Mouse (Mus musculus) Patski (cell line): ENCODE results near the gene Retsat. TPM values are rescaled to one million over a fixed set of nuclear protein-coding genes. Genes with fewer than 3 reads are reported as not detected.

ENCODE experiments used
- ATAC-seq: fragments of 100-300 bp; one replicate; pipeline ENCODE4 v1.8.0; 2021
- CTCF ChIA-PET: fragments of 350-600 bp; sonication (Branson Sonifier 250); formaldehyde crosslinking; loops from one replicate; lab custom pipeline; 2022; ENCODE audit warnings: inconsistent platforms; lab: Charles Lee
- POLR2A ChIA-PET: fragments of 350-600 bp; sonication (Branson Sonifier 250); formaldehyde crosslinking; loops from one replicate; lab custom pipeline; 2022; ENCODE audit warnings: antibody characterized with exemption, inconsistent platforms; lab: Charles Lee
- DNase-seq: peaks from one replicate; pipeline ENCODE4 v3.0.0-alpha.2; 2011; ENCODE audit warnings: low read depth, low spot score
- H3K27me3 ChIP-seq: fragments of 371-371 bp; one replicate; pipeline ENCODE4 v1.5.1; 2021
- CTCF ChIP-seq: fragments of 100-300 bp; IDR thresholded peaks from one replicate; pipeline ENCODE4 v1.5.1; 2021
- in situ Hi-C: fragments of 300-500 bp; cut with MboI; formaldehyde crosslinking; loops from 3 replicates; pipeline ENCODE4 v1.11.1; 2018; ENCODE audit warnings: low pct_unique_long_range_greater_than_20kb, mixed read lengths
- polyA plus RNA-seq: library from polyadenylated mRNA; unstranded; gene quantifications from one replicate; pipeline ENCODE4 v1.2.3, GENCODE M21; 2021

Gene Retsat
- polyA plus RNA-seq, 1 experiment from 2014 or later: 86.5 TPM

- H3K27me3 ChIP-seq: no peaks in the 10 kb centered on the region
- no peak for DNase-seq
- TF ChIP-seq CTCF: no peak
- ChIA-PET CTCF (no interaction called here), POLR2A (no interaction called here)
- in situ Hi-C loops: no loop called here
- no peak for ATAC-seq
These were observed 11.6 kb upstream of the Retsat start for GRCm38 (mm10) chr6:72586701-72587100.

DNA sequence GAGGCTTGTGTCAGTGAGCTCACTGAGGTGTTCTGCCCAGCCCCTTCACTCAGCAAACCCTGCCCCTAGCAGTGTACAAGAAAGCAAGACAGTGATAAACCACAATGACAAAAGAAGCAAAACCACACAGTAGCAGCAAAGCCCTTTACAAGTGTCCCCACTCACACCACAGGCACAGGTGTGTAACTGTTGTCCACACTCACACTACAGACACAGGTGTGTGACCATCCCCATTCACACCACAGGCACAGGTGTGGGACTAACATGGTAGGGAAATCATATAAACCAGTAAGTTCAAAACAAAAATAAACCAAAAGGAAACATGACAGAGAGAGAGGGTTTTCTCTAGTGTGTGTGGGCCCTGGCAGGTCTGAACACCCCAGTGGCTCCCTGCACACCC is 10.0 kb upstream of the Retsat start:
- ChIA-PET POLR2A (no interaction called here), CTCF (interaction anchor here (1.0 to 1.5 kb wide), 2 partner anchors 9 kb away, joined by 3 to 4 read pairs; no protein-coding TSS in a partner anchor)
- no peaks in the 10 kb centered on the region for H3K27me3 ChIP-seq
- no peak for TF ChIP-seq CTCF
- DNase-seq (no peak), ATAC-seq (no peak)
- in situ Hi-C loops: no loop called here

GRCm38 (mm10) chr6:72590111-72590510 is 8.2 kb upstream of the Retsat start:
- POLR2A ChIA-PET: no interaction called here
- in situ Hi-C loops: no loop called here
- ATAC-seq (no peak), DNase-seq (no peak)
- no peaks in the 10 kb centered on the region for H3K27me3 ChIP-seq
- CTCF ChIA-PET: no interaction called here
- no peak for TF ChIP-seq CTCF

GRCm38 (mm10) chr6:72593011-72593803 is 5.1 kb upstream of the Retsat start:
- ChIA-PET POLR2A (no interaction called here), CTCF (no interaction called here)
- in situ Hi-C loops: no loop called here
- no peak for TF ChIP-seq CTCF
- H3K27me3 ChIP-seq: no peaks in the 10 kb centered on the region
- no peak for ATAC-seq
- DNase-seq: no peak

GRCm38 (mm10) chr6:72593914-72594313 is 4.4 kb upstream of the Retsat start:
- in situ Hi-C loops: no loop called here
- TF ChIP-seq CTCF: no peak
- DNase-seq (no peak), ATAC-seq (no peak)
- POLR2A ChIA-PET: no interaction called here
- CTCF ChIA-PET: no interaction called here
- no peaks in the 10 kb centered on the region for H3K27me3 ChIP-seq

DNA sequence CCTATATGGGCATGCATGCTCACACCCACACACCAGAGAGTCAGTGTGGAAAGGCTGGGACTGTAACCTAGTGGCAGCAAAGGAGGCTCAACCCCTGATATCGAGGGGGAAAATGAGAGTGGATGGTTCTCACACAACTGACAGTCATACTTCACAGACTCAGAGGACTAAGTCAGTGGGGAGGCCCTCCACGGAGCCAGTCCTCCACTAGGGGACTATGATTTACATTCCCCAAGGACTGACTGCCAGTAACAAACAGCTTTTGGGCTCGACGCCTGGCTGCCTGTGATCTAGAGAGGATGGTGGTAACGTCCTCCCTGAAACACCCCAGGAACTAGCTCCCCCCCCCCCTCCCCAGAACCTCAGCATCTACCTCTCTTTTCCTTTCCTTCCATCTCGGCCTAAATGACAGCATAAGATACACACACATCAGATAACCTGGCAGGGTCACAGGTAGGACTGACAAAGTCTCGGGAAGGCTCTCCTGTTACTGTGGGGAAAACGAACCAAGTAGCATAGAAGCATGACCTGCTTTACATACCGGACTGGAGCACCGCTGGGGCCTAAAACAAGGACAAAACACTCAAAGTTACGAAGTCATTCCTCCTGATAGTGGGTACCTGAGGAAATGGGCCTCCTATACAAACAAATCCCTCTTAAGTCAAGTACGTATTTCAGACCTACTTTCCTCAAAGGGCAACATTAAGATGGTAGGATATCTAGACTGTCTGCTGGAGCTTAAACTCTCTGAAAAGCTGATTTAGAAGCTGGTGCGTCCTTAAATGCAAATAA is 996 bp upstream of the Retsat start:
- DNase-seq (no peak), ATAC-seq (no peak)
- POLR2A ChIA-PET: interaction anchor here (0.6 to 2.0 kb wide), 4 partner anchors 11 to 229 kb away, joined by 3 to 8 read pairs (median 4); no protein-coding TSS in a partner anchor
- no peak for TF ChIP-seq CTCF
- in situ Hi-C loops: no loop called here
- CTCF ChIA-PET: interaction anchor here (0.7 to 2.7 kb wide), 4 partner anchors 9 to 38 kb away, joined by 3 to 9 read pairs (median 4); no protein-coding TSS in a partner anchor
- no peaks in the 10 kb centered on the region for H3K27me3 ChIP-seq

- no peak for DNase-seq
- CTCF ChIA-PET: interaction anchor here (1.8 to 2.7 kb wide), 2 partner anchors 9 to 37 kb away, joined by 5 to 9 read pairs; no protein-coding TSS in a partner anchor
- no peak for TF ChIP-seq CTCF
- POLR2A ChIA-PET: interaction anchor here (1.2 to 2.0 kb wide), 3 partner anchors 9 to 17 kb away, joined by 4 to 8 read pairs (median 5); no protein-coding TSS in a partner anchor
- H3K27me3 ChIP-seq: no peaks in the 10 kb centered on the region
- in situ Hi-C loops: no loop called here
- peak; percentile 0 for ATAC-seq
These were observed 699 bp downstream of the Retsat start for GRCm38 (mm10) chr6:72598791-72599557.

- no peak for DNase-seq
- ChIA-PET POLR2A (interaction anchor here (1.2 kb wide), 1 partner anchor 15 kb away, joined by 4 read pairs; no protein-coding TSS in a partner anchor), CTCF (interaction anchor here (1.0 to 2.7 kb wide), 2 partner anchors 8 to 10 kb away, joined by 3 to 9 read pairs; no protein-coding TSS in a partner anchor)
- in situ Hi-C loops: no loop called here
- H3K27me3 ChIP-seq: no peaks in the 10 kb centered on the region
- ATAC-seq: no peak
- no peak for TF ChIP-seq CTCF
These were observed 1.9 kb downstream of the Retsat start for GRCm38 (mm10) chr6:72600216-72600615.

DNA sequence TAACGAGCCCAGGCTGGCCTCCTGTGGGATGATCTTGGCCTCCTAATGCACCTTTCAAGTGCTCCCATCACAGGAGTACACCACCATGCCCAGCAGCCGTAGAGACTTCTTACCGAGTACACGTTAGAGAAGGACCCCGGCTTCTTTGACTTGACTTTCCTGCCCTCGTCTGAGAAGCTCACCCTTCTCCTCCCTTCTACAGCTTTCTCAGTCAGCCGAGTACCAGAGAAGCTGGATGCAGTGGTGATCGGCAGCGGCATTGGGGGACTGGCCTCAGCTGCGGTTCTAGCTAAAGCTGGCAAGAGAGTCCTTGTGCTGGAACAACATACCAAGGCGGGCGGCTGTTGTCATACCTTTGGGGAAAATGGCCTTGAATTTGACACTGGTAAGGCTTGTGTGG is 2.5 kb downstream of the Retsat start:
- POLR2A ChIA-PET: no interaction called here
- CTCF ChIA-PET: interaction anchor here (1.0 kb wide), 1 partner anchor 9 kb away, joined by 3 read pairs; no protein-coding TSS in a partner anchor
- DNase-seq (no peak), ATAC-seq (no peak)
- TF ChIP-seq CTCF: no peak
- in situ Hi-C loops: no loop called here
- H3K27me3 ChIP-seq: no peaks in the 10 kb centered on the region

DNA sequence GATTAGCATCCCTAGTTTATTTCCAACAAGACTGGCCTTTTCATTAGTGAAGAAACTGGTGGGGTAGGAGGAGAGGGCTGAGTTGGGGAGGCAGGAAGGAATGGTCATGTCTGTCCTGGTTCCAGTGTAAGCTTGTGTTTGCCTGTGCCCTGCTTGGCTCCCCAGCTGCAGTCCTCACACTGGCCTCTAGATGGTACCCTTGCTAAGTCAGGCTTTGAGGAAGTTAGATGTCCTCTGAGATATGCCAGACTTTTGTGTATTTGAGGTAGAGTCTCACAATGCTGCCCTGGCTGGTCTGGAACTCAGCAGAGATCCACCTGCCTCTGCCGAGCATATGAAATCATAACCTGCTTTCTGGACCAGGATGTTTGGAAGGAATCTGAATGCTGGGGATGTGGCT is 3.5 kb downstream of the Retsat start:
- ChIA-PET POLR2A (no interaction called here), CTCF (interaction anchor here (0.8 to 2.0 kb wide), 5 partner anchors 11 to 65 kb away, joined by 3 to 15 read pairs (median 3); no protein-coding TSS in a partner anchor)
- no peak for DNase-seq
- TF ChIP-seq CTCF: peak; percentile 92
- ATAC-seq: peak; percentile 59
- H3K27me3 ChIP-seq: no peaks in the 10 kb centered on the region
- in situ Hi-C loops: no loop called here
